In genomic region chr4:47820562-47820961, GRCm38 (mm10) we compare ENCODE assay signal across 17 mouse cellular contexts.
DNase-seq lines count a peak whose midpoint lies in the region; ATAC-seq lines count a peak whose summit lies in the region.
"Had no signal": no experiment of that assay in that cellular context is flagged by ENCODE, and none has a peak within 500 bp of the region (broad histone marks: within the 10 kb centered on the region; RNA-seq: fewer than 3 reads in every experiment).

No protein-coding gene starts in this region.

- no peak overlapping the region for H3K27ac ChIP-seq in forebrain, embryonic 14.5 days (ENCODE audit: low read depth, low read length)
- no peak overlapping the region for H3K27ac ChIP-seq in forebrain, embryonic 11.5 days (ENCODE audit: low read depth, low read length)
- H3K27ac ChIP-seq: embryonic facial prominence, embryonic 10.5 days; forebrain, embryonic 15.5 days; heart, embryonic 13.5 days; hindbrain, embryonic 15.5 days had no signal

- no peaks in the 10 kb centered on the region for H3K4me1 ChIP-seq in forebrain, embryonic 14.5 days (ENCODE audit: control insufficient read depth, insufficient read depth, low read length)
- H3K4me1 ChIP-seq in forebrain, embryonic 11.5 days (replicated peaks; ENCODE audit: control insufficient read depth, insufficient read depth, low read length), result no peaks in the 10 kb centered on the region
- H3K4me1 ChIP-seq: embryonic facial prominence, embryonic 10.5 days; heart, embryonic 13.5 days; hindbrain, embryonic 15.5 days had no signal

- DNase-seq in left cerebral cortex, adult 11 months (ENCODE audit: low spot score), result peak; percentile 28
- no peak for DNase-seq in left cerebral cortex, postnatal 4 days
- peak; percentile 11 to 57 for DNase-seq in right cerebral cortex, postnatal 36 days (ENCODE audit: low spot score in 2 of 2)
- DNase-seq in right cerebral cortex, postnatal 25 days, result no peak
- DNase-seq in left cerebral cortex, adult 9 months (ENCODE audit: low spot score in 2 of 2), result peak; percentile 25 to 40
- DNase-seq in forebrain, embryonic 14.5 days (ENCODE audit: low spot score), result no peak
- DNase-seq in forebrain, embryonic 11.5 days (ENCODE audit: low spot score), result no peak
- DNase-seq: adrenal gland, adult 2 months; adrenal gland, postnatal 25 days; cerebellum, adult 2 months; cerebellum, postnatal 10 days; gastrocnemius, postnatal 14 days; heart, postnatal 36 days had no signal

- H3K27me3 ChIP-seq in forebrain, embryonic 14.5 days (replicated peaks; ENCODE audit: control insufficient read depth, insufficient read depth, low read length), result no peaks in the 10 kb centered on the region
- H3K27me3 ChIP-seq in forebrain, embryonic 11.5 days (ENCODE audit: control insufficient read depth, insufficient read depth, low read length), result no peaks in the 10 kb centered on the region
- H3K27me3 ChIP-seq: forebrain, embryonic 15.5 days; heart, embryonic 13.5 days; hindbrain, embryonic 15.5 days had no signal

- WGBS in forebrain, embryonic 14.5 days, result 86% methylated on average over 1 of the region's 1 CpGs
- 96% methylated on average over 1 of the region's 1 CpGs for WGBS in forebrain, embryonic 11.5 days

- ATAC-seq in forebrain, embryonic 14.5 days, result no peak
- no peak for ATAC-seq in forebrain, embryonic 11.5 days (replicated peaks; ENCODE audit: low FRiP score)
- ATAC-seq: forebrain, embryonic 15.5 days had no signal

- no peak overlapping the region for H3K9ac ChIP-seq in forebrain, embryonic 14.5 days (ENCODE audit: low read length)
- H3K9ac ChIP-seq in forebrain, embryonic 11.5 days (ENCODE audit: low read length), result no peak overlapping the region
- H3K9ac ChIP-seq: forebrain, embryonic 15.5 days; heart, embryonic 13.5 days; hindbrain, embryonic 15.5 days had no signal

- H3K9me3 ChIP-seq in forebrain, embryonic 14.5 days (replicated peaks; ENCODE audit: control insufficient read depth, low read length), result no peaks in the 10 kb centered on the region
- no peaks in the 10 kb centered on the region for H3K9me3 ChIP-seq in forebrain, embryonic 11.5 days (ENCODE audit: control insufficient read depth, low read length)
- H3K9me3 ChIP-seq: embryonic facial prominence, embryonic 10.5 days; forebrain, embryonic 15.5 days; heart, embryonic 13.5 days; hindbrain, embryonic 15.5 days had no signal

- no peak overlapping the region for H3K4me2 ChIP-seq in forebrain, embryonic 14.5 days (ENCODE audit: low read length)
- no peak overlapping the region for H3K4me2 ChIP-seq in forebrain, embryonic 11.5 days (ENCODE audit: low read depth, low read length, severe bottlenecking)
- H3K4me2 ChIP-seq: forebrain, embryonic 15.5 days; heart, embryonic 13.5 days; hindbrain, embryonic 15.5 days had no signal

- H3K4me3 ChIP-seq in forebrain, embryonic 14.5 days (ENCODE audit: low read depth, low read length), result no peak overlapping the region
- H3K4me3 ChIP-seq in forebrain, embryonic 11.5 days (ENCODE audit: low read depth, low read length), result no peak overlapping the region
- H3K4me3 ChIP-seq: embryonic facial prominence, embryonic 10.5 days; forebrain, embryonic 15.5 days; heart, embryonic 13.5 days; hindbrain, embryonic 15.5 days had no signal

- no peaks in the 10 kb centered on the region for H3K36me3 ChIP-seq in forebrain, embryonic 14.5 days (ENCODE audit: control insufficient read depth, insufficient read depth, low read length)
- no peaks in the 10 kb centered on the region for H3K36me3 ChIP-seq in forebrain, embryonic 11.5 days (ENCODE audit: control insufficient read depth, insufficient read depth, low read length)
- H3K36me3 ChIP-seq: embryonic facial prominence, embryonic 10.5 days; forebrain, embryonic 15.5 days; heart, embryonic 13.5 days; hindbrain, embryonic 15.5 days had no signal

- intact Hi-C loops in left cerebral cortex, postnatal 4 days (cut with DNase I), result loop anchor here (10.0 kb wide), 1 partner anchor 224 kb away; the partner anchor contains the start of gene Nr4a3

Comparison
In these comparisons a context has a peak if more than half of its experiments do, and no peak if none do; other contexts are left out.
1. DNase-seq: peak in left cerebral cortex, adult 11 months (single experiment), right cerebral cortex, postnatal 36 days (2 of 2) and left cerebral cortex, adult 9 months (2 of 2); none in left cerebral cortex, postnatal 4 days (single experiment), right cerebral cortex, postnatal 25 days (single experiment), forebrain, embryonic 14.5 days (single experiment) and forebrain, embryonic 11.5 days (single experiment).